Mouse (Mus musculus) ES-Bruce4 (cell line): Measurements from ENCODE around the gene Map1b.

Source experiments
- CTCF ChIP-seq: IDR thresholded peaks from one replicate; pipeline ENCODE4 v1.8.1; 2011; ENCODE audit warnings: low read depth, low read length
- EP300 ChIP-seq: IDR thresholded peaks from 2 replicates; pipeline ENCODE4 v1.6.1; 2011; ENCODE audit warnings: low read depth, low read length; ENCODE audit not compliant: insufficient read depth
- POLR2A ChIP-seq: IDR thresholded peaks from one replicate; pipeline ENCODE4 v1.8.1; 2011; ENCODE audit warnings: low read length; ENCODE audit not compliant: insufficient read depth

GRCm38 (mm10) chr13:99411761-99412160, 104.6 kb downstream of the Map1b start:
- no peak for TF ChIP-seq CTCF
- TF ChIP-seq EP300 = no peak
- TF ChIP-seq POLR2A = no peak
